Mouse (Mus musculus) midbrain, postnatal 0 days (tissue): ENCODE results near the gene Cyp2c67. TPM values are rescaled to one million over a fixed set of nuclear protein-coding genes. Genes with fewer than 3 reads are reported as not detected.
"Not testable (repeated sequence)": the region's sequence is repeated elsewhere in the genome, so short reads cannot be mapped to it uniquely, and the experiment has no call there.

Source experiments
- ATAC-seq: fragments of 200-750 bp; cut with Nextera tagmentation; 2 replicates; pipeline ENCODE4 v1.8.0; 2017; ENCODE audit warnings: moderate number of reproducible peaks, mild to moderate bottlenecking, moderate TSS enrichment, moderate library complexity; ENCODE audit not compliant: low FRiP score
- DNase-seq: peaks from one replicate; pipeline ENCODE4 v3.0.0-alpha.2; 2015; ENCODE audit warnings: low spot score
- H3K27ac ChIP-seq: fragments of 300-500 bp; sonication (generic); 2 replicates; pipeline ENCODE4 v1.5.1; 2014; ENCODE audit warnings: low read depth, mild to moderate bottlenecking, low read length, mixed read lengths
- H3K27me3 ChIP-seq: fragments of 300-500 bp; sonication (generic); 2 replicates; pipeline ENCODE4 v1.6.1; 2014; ENCODE audit warnings: low read length, control low read depth, mixed read lengths; ENCODE audit not compliant: insufficient read depth
- H3K36me3 ChIP-seq: fragments of 300-500 bp; sonication (generic); 2 replicates; pipeline ENCODE4 v1.6.1; 2014; ENCODE audit warnings: low read length, control low read depth, mixed read lengths; ENCODE audit not compliant: insufficient read depth
- H3K4me1 ChIP-seq: fragments of 300-500 bp; sonication (generic); 2 replicates; pipeline ENCODE4 v1.6.1; 2014; ENCODE audit warnings: mild to moderate bottlenecking, control low read depth, antibody characterized with exemption, low read length, mixed read lengths; ENCODE audit not compliant: insufficient read depth
- H3K4me2 ChIP-seq: fragments of 300-500 bp; sonication (generic); 2 replicates; pipeline ENCODE4 v1.6.1; 2014; ENCODE audit warnings: low read depth, mild to moderate bottlenecking, low read length, mixed read lengths; ENCODE audit not compliant: poor library complexity, severe bottlenecking
- H3K4me3 ChIP-seq: fragments of 300-500 bp; sonication (generic); 2 replicates; pipeline ENCODE4 v1.5.1; 2014; ENCODE audit warnings: low read depth, mild to moderate bottlenecking, low read length, moderate library complexity
- H3K9ac ChIP-seq: fragments of 300-500 bp; sonication (generic); replicated peaks from 2 replicates; pipeline ENCODE4 v1.6.1; 2014; ENCODE audit warnings: mild to moderate bottlenecking, low read length, moderate library complexity, mixed read lengths; ENCODE audit not compliant: poor library complexity, severe bottlenecking
- H3K9me3 ChIP-seq: fragments of 300-500 bp; sonication (generic); 2 replicates; pipeline ENCODE4 v1.6.1; 2016; ENCODE audit warnings: low read length, control low read depth
- CTCF ChIP-seq: IDR thresholded peaks from 2 replicates; pipeline ENCODE4 v1.5.1; 2016; ENCODE audit warnings: antibody characterized with exemption, mild to moderate bottlenecking
- WGBS: fragments of 180-500 bp; shearing (Covaris S2); extraction: QIAGEN DNeasy Blood & Tissue Kit; methylation state at CpG from one replicate; pipeline ENCODE4 v1.1.7; 2014; 5-methylcytosine and 5-hydroxymethylcytosine counted together
- polyA plus RNA-seq: library from polyadenylated mRNA; unstranded; fragments of >200 nt; fragmentation: Nextera tagmentation; extraction: Ambion mirVana; gene quantifications from 2 replicates; pipeline ENCODE4 v1.2.1, GENCODE M21; 2015
- total RNA-seq: library from RNA; depleted of rRNA; stranded (reverse); fragments of >200 nt; gene quantifications from 2 replicates; pipeline ENCODE4 v1.2.3, GENCODE M21; 2014; rRNA removed

Gene Cyp2c67
- total RNA-seq (not detected in 2 replicates), polyA plus RNA-seq (not detected in 2 replicates)

DNA sequence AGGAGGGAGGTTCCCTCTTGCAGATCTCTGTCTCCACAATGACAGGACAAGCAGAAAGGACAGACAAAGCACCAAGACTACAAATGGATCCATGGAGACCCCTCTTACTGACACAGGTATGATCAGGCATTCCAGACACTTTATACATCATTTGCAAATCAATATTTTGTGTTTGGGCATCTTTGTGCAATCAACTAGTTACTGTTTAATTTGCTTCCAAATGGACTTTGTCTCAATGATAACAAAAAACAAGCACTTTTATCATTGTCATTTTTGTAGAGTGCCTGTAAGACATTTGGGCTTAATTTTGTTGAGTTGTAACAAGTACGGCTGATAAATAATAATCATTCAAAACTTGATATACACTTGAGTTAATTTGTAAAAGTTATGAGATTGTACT is at the start of gene Cyp2c67:
Gene Cyp2c67 (minus strand): TSS at position 114 of the 400 bp plus-strand sequence.
- H3K9me3 ChIP-seq = peaks cover 3% of the 10 kb centered on the region; the same call in 1 of the 2 replicates
- H3K27me3 ChIP-seq = no peaks in the 10 kb centered on the region
- no peaks in the 10 kb centered on the region for H3K36me3 ChIP-seq
- no peak within 1 kb of the TSS for H3K27ac ChIP-seq
- H3K9ac ChIP-seq = no peak within 1 kb of the TSS
- no peak within 1 kb of the TSS for H3K4me2 ChIP-seq
- DNase-seq (no peak), ATAC-seq (no peak)
- H3K4me3 ChIP-seq = no peak within 1 kb of the TSS
- WGBS = 80% methylated on average over 1 of the region's 1 CpGs
- no peaks in the 10 kb centered on the region for H3K4me1 ChIP-seq
- TF ChIP-seq CTCF = no peak

DNA sequence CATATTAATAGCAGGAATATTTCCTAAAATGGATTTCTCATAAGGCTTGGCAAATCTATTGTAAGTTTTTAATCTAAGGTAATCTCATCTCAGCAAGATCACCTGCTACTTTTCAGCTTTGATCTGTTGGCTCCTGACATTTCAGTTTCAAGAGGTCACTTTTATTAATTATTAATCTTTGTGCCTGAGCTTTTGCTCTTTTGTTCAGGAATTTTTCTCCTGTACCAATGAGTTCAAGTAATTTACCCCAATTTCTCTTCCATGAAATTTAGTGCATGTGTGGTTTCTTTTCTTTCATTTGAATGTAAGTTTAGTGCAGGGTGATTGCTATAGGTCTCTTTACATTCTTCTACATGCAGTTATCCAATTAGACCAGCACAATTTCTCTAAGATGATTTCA is 16.8 kb upstream of the Cyp2c67 start:
- not testable (repeated sequence) for H3K9ac ChIP-seq, ATAC-seq, H3K4me2 ChIP-seq, H3K4me1 ChIP-seq, H3K27ac ChIP-seq, DNase-seq, H3K4me3 ChIP-seq, H3K9me3 ChIP-seq, H3K36me3 ChIP-seq, H3K27me3 ChIP-seq

DNA sequence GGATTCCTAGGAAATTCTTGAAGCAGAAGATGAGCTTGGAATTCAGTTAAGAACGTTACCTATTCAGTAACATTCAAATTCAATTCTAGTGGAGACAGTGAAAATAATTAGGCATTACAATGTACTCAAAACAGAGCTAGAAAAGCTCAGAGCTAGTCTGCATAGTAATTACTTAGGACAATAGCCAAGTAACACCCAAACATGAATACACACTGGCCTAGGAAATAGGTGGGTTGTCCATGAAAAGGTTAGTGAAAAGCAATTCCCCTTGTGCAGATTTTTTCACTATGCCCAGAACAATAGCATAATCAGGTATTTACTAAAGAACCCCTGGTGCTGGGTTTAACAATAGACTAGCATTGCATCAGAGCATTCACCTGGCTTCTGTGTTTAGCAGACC is 3.5 kb upstream of the Cyp2c67 start:
- ATAC-seq (no peak), DNase-seq (no peak)
- Histone ChIP-seq H3K4me2 (no peak overlapping the region), H3K9ac (no peak overlapping the region), H3K27ac (no peak overlapping the region), H3K4me3 (no peak overlapping the region), H3K27me3 (no peaks in the 10 kb centered on the region), H3K36me3 (no peaks in the 10 kb centered on the region), H3K9me3 (peaks cover 3% of the 10 kb centered on the region; the same call in 1 of the 2 replicates), H3K4me1 (no peaks in the 10 kb centered on the region)
- 52% methylated on average over 1 of the region's 1 CpGs for WGBS
- no peak for TF ChIP-seq CTCF

DNA sequence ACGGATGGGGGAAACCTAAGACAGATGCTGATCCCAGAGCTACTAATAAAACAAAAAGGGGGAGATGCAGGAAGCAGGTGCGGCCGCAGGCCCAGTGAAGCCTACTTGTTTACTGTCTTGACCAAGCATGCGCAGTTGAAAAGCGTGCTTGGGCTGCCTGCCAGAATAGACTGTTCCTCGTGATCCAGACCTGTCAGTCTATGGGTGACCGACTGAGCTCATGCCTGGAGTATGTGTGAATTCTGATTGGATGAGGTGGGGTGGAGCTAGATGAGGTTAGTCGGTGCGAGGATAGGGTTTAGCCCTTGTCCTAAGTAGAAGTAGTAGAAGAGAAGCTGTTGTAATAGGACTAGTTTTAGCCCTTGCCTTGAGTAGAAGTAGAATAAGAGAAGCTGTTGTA is 1.3 kb downstream of the Cyp2c67 start:
- Histone ChIP-seq H3K36me3 (no peaks in the 10 kb centered on the region), H3K4me3 (no peak overlapping the region), H3K4me2 (no peak overlapping the region), H3K9me3 (no peaks in the 10 kb centered on the region), H3K27ac (no peak overlapping the region), H3K4me1 (no peaks in the 10 kb centered on the region), H3K9ac (no peak overlapping the region), H3K27me3 (no peaks in the 10 kb centered on the region)
- ATAC-seq (no peak), DNase-seq (no peak)
- no peak for TF ChIP-seq CTCF
- 91% methylated on average over 9 of the region's 9 CpGs for WGBS

DNA sequence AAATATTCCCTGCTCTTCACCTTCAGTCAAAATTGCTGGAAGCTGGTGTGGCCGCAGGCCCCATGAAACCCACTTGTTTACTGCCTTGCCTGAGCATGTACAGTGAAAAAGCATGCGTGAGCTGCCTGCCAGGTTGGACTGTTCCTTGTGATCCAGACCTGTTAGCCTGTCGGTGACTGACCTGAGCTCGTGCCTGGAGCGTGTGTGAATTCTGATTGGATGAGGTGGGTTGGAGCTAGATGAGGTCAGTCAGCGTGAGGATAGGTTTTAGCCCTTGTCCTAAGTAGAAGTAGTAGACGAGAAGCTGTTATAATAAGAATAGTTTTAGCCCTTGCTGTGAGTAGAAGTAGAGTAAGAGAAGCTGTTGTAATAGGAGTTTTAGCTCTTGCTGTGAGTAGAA is 4.3 kb downstream of the Cyp2c67 start:
- not testable (repeated sequence) for H3K27ac ChIP-seq, H3K9me3 ChIP-seq, H3K36me3 ChIP-seq, H3K4me3 ChIP-seq, DNase-seq, H3K4me2 ChIP-seq, H3K4me1 ChIP-seq, H3K27me3 ChIP-seq, H3K9ac ChIP-seq, ATAC-seq
- 90% methylated on average over 7 of the region's 7 CpGs for WGBS

Other genes with a start within 250 kb of the Cyp2c67 start
- gene Cyp2c38, start 186.0 kb downstream of the Cyp2c67 start, total RNA-seq = not detected in 2 replicates
- not detected in 2 replicates for gene Cyp2c38, start 186.0 kb downstream of the Cyp2c67 start, polyA plus RNA-seq
- gene Cyp2c39, start 138.2 kb downstream of the Cyp2c67 start, total RNA-seq = not detected in 2 replicates
- gene Cyp2c39, start 138.2 kb downstream of the Cyp2c67 start, polyA plus RNA-seq = not detected in 2 replicates
- not detected in 2 replicates for gene Cyp2c68, start 92.0 kb upstream of the Cyp2c67 start, total RNA-seq
- not detected in 2 replicates for gene Cyp2c68, start 92.0 kb upstream of the Cyp2c67 start, polyA plus RNA-seq
- gene Cyp2c40, start 163.8 kb upstream of the Cyp2c67 start, total RNA-seq = not detected in 2 replicates
- gene Cyp2c40, start 163.8 kb upstream of the Cyp2c67 start, polyA plus RNA-seq = not detected in 2 replicates
- not detected in 2 replicates for gene Cyp2c69, start 237.7 kb upstream of the Cyp2c67 start, total RNA-seq
- not detected in 2 replicates for gene Cyp2c69, start 237.7 kb upstream of the Cyp2c67 start, polyA plus RNA-seq